Mouse (Mus musculus): ENCODE measurements around the gene Pde6b. TPM values are rescaled to one million over a fixed set of nuclear protein-coding genes. Genes with fewer than 3 reads are reported as not detected.

Pde6b gene
- polyA plus RNA-seq, 1 experiment from 2014 or later = not detected

- no peak for ATAC-seq
- 78% methylated on average over 3 of the region's 3 CpGs for WGBS
Measured at GRCm38 (mm10) chr5:108422741-108423140, 34.5 kb downstream of the Pde6b start.

GRCm38 (mm10) chr5:108423427-108423826 lies 35.2 kb downstream of the Pde6b start:
- H3K4me2 ChIP-seq (ENCODE audit: low read length) = no peak overlapping the region
- DNase-seq (ENCODE audit: low spot score) (no peak), ATAC-seq (no peak)
- H3K9me3 ChIP-seq (replicated peaks; ENCODE audit: control insufficient read depth, low read length) = no peaks in the 10 kb centered on the region
- WGBS = 87% methylated on average over 2 of the region's 2 CpGs
- H3K4me1 ChIP-seq (ENCODE audit: control insufficient read depth, insufficient read depth, low read length) = no peaks in the 10 kb centered on the region
- H3K27ac ChIP-seq (ENCODE audit: low read depth, low read length) = no peak overlapping the region
- no peaks in the 10 kb centered on the region for H3K36me3 ChIP-seq (ENCODE audit: control insufficient read depth, insufficient read depth, low read length)
- H3K4me3 ChIP-seq (ENCODE audit: low read depth, low read length) = no peak overlapping the region
- H3K27me3 ChIP-seq (replicated peaks; ENCODE audit: control insufficient read depth, insufficient read depth, low read length) = no peaks in the 10 kb centered on the region
- H3K9ac ChIP-seq (ENCODE audit: low read length) = no peak overlapping the region

More at GRCm38 (mm10) chr5:108422741-108423140, 34.5 kb downstream of the Pde6b start:
- no peak for DNase-seq (ENCODE audit: low spot score)
- no peaks in the 10 kb centered on the region for H3K27me3 ChIP-seq (replicated peaks; ENCODE audit: control insufficient read depth, insufficient read depth, low read length)
- no peaks in the 10 kb centered on the region for H3K36me3 ChIP-seq (ENCODE audit: control insufficient read depth, insufficient read depth, low read length)
- no peaks in the 10 kb centered on the region for H3K4me1 ChIP-seq (ENCODE audit: control insufficient read depth, insufficient read depth, low read length)
- no peak overlapping the region for H3K4me3 ChIP-seq (ENCODE audit: low read depth, low read length)
- no peaks in the 10 kb centered on the region for H3K9me3 ChIP-seq (replicated peaks; ENCODE audit: control insufficient read depth, low read length)
- no peak overlapping the region for H3K27ac ChIP-seq (ENCODE audit: low read depth, low read length)
- H3K4me2 ChIP-seq (ENCODE audit: low read length) = no peak overlapping the region
- H3K9ac ChIP-seq (ENCODE audit: low read length) = no peak overlapping the region

- peak; percentile 37 for DNase-seq (ENCODE audit: low spot score)
- no peak overlapping the region for H3K27ac ChIP-seq (ENCODE audit: low read depth, low read length)
- H3K9ac ChIP-seq (ENCODE audit: low read length) = no peak overlapping the region
- H3K9me3 ChIP-seq (replicated peaks; ENCODE audit: control insufficient read depth, low read length) = no peaks in the 10 kb centered on the region
- no peak overlapping the region for H3K4me3 ChIP-seq (ENCODE audit: low read depth, low read length)
- no peaks in the 10 kb centered on the region for H3K27me3 ChIP-seq (replicated peaks; ENCODE audit: control insufficient read depth, insufficient read depth, low read length)
- no peaks in the 10 kb centered on the region for H3K4me1 ChIP-seq (ENCODE audit: control insufficient read depth, insufficient read depth, low read length)
- H3K4me2 ChIP-seq (ENCODE audit: low read length) = no peak overlapping the region
- peaks cover 23% of the 10 kb centered on the region for H3K36me3 ChIP-seq (ENCODE audit: control insufficient read depth, insufficient read depth, low read length)
- ATAC-seq = no peak
- 41% methylated on average over 1 of the region's 1 CpGs for WGBS
Measured at GRCm38 (mm10) chr5:108427186-108427585, 39.0 kb downstream of the Pde6b start.

GRCm38 (mm10) chr5:108431196-108431595 lies 43.0 kb downstream of the Pde6b start:
- no peak overlapping the region for H3K27ac ChIP-seq (ENCODE audit: low read depth, low read length)
- no peaks in the 10 kb centered on the region for H3K27me3 ChIP-seq (replicated peaks; ENCODE audit: control insufficient read depth, insufficient read depth, low read length)
- WGBS = 95% methylated on average over 6 of the region's 6 CpGs
- H3K4me2 ChIP-seq (ENCODE audit: low read length) = no peak overlapping the region
- H3K4me1 ChIP-seq (ENCODE audit: control insufficient read depth, insufficient read depth, low read length) = peaks cover 7% of the 10 kb centered on the region
- ATAC-seq (no peak), DNase-seq (ENCODE audit: low spot score) (no peak)
- H3K9ac ChIP-seq (ENCODE audit: low read length) = no peak overlapping the region
- no peak overlapping the region for H3K4me3 ChIP-seq (ENCODE audit: low read depth, low read length)
- no peaks in the 10 kb centered on the region for H3K9me3 ChIP-seq (replicated peaks; ENCODE audit: control insufficient read depth, low read length)
- peaks cover 24% of the 10 kb centered on the region for H3K36me3 ChIP-seq (ENCODE audit: control insufficient read depth, insufficient read depth, low read length)

GRCm38 (mm10) chr5:108433804-108434587 lies 45.8 kb downstream of the Pde6b start, which contains the start of gene Atp5k:
TSS of gene Atp5k (minus strand) at chr5:108434448.
- H3K4me3 ChIP-seq (ENCODE audit: low read depth, low read length) = peak within 1 kb of the TSS; percentile 82
- peak; percentile 91 for ATAC-seq
- no peaks in the 10 kb centered on the region for H3K27me3 ChIP-seq (replicated peaks; ENCODE audit: control insufficient read depth, insufficient read depth, low read length)
- H3K27ac ChIP-seq (ENCODE audit: low read depth, low read length) = no peak within 1 kb of the TSS
- H3K4me2 ChIP-seq (ENCODE audit: low read length) = peak within 1 kb of the TSS; percentile 86
- no peaks in the 10 kb centered on the region for H3K9me3 ChIP-seq (replicated peaks; ENCODE audit: control insufficient read depth, low read length)
- H3K36me3 ChIP-seq (ENCODE audit: control insufficient read depth, insufficient read depth, low read length) = peaks cover 24% of the 10 kb centered on the region
- DNase-seq (ENCODE audit: low spot score) = peak; percentile 96
- H3K9ac ChIP-seq (ENCODE audit: low read length) = peak within 1 kb of the TSS; percentile 90
- WGBS = 1% methylated on average over 42 of the region's 42 CpGs
- H3K4me1 ChIP-seq (ENCODE audit: control insufficient read depth, insufficient read depth, low read length) = peaks cover 7% of the 10 kb centered on the region

GRCm38 (mm10) chr5:108436101-108436500 lies 47.9 kb downstream of the Pde6b start:
- WGBS = 63% methylated on average over 2 of the region's 2 CpGs
- Histone ChIP-seq H3K9me3 (replicated peaks; ENCODE audit: control insufficient read depth, low read length) (no peaks in the 10 kb centered on the region), H3K9ac (ENCODE audit: low read length) (no peak overlapping the region), H3K4me3 (ENCODE audit: low read depth, low read length) (no peak overlapping the region), H3K4me1 (ENCODE audit: control insufficient read depth, insufficient read depth, low read length) (peaks cover 7% of the 10 kb centered on the region), H3K4me2 (ENCODE audit: low read length) (no peak overlapping the region), H3K36me3 (ENCODE audit: control insufficient read depth, insufficient read depth, low read length) (peaks cover 11% of the 10 kb centered on the region), H3K27ac (ENCODE audit: low read depth, low read length) (no peak overlapping the region), H3K27me3 (replicated peaks; ENCODE audit: control insufficient read depth, insufficient read depth, low read length) (no peaks in the 10 kb centered on the region)
- DNase-seq (ENCODE audit: low spot score) = no peak
- ATAC-seq = no peak

- 89% methylated on average over 3 of the region's 3 CpGs for WGBS
- H3K4me1 ChIP-seq (ENCODE audit: control insufficient read depth, insufficient read depth, low read length) = no peaks in the 10 kb centered on the region
- no peaks in the 10 kb centered on the region for H3K9me3 ChIP-seq (replicated peaks; ENCODE audit: control insufficient read depth, low read length)
- H3K27me3 ChIP-seq (replicated peaks; ENCODE audit: control insufficient read depth, insufficient read depth, low read length) = peaks cover 3% of the 10 kb centered on the region; the same call in 1 of the 2 replicates
- no peak overlapping the region for H3K4me2 ChIP-seq (ENCODE audit: low read length)
- ATAC-seq = no peak
- DNase-seq (ENCODE audit: low spot score) = no peak
- H3K27ac ChIP-seq (ENCODE audit: low read depth, low read length) = no peak overlapping the region
- H3K36me3 ChIP-seq (ENCODE audit: control insufficient read depth, insufficient read depth, low read length) = no peaks in the 10 kb centered on the region
- no peak overlapping the region for H3K9ac ChIP-seq (ENCODE audit: low read length)
- H3K4me3 ChIP-seq (ENCODE audit: low read depth, low read length) = no peak overlapping the region
Measured at GRCm38 (mm10) chr5:108446973-108447372, 58.8 kb downstream of the Pde6b start.

- H3K27ac ChIP-seq (ENCODE audit: low read depth, low read length) = no peak overlapping the region
- no peak overlapping the region for H3K9ac ChIP-seq (ENCODE audit: low read length)
- H3K4me1 ChIP-seq (ENCODE audit: control insufficient read depth, insufficient read depth, low read length) = no peaks in the 10 kb centered on the region
- 85% methylated on average over 7 of the region's 7 CpGs for WGBS
- H3K27me3 ChIP-seq (replicated peaks; ENCODE audit: control insufficient read depth, insufficient read depth, low read length) = peaks cover 3% of the 10 kb centered on the region; the same call in 1 of the 2 replicates
- no peak for DNase-seq (ENCODE audit: low spot score)
- no peaks in the 10 kb centered on the region for H3K36me3 ChIP-seq (ENCODE audit: control insufficient read depth, insufficient read depth, low read length)
- H3K4me3 ChIP-seq (ENCODE audit: low read depth, low read length) = no peak overlapping the region
- no peaks in the 10 kb centered on the region for H3K9me3 ChIP-seq (replicated peaks; ENCODE audit: control insufficient read depth, low read length)
- ATAC-seq = no peak
- no peak overlapping the region for H3K4me2 ChIP-seq (ENCODE audit: low read length)
Measured at GRCm38 (mm10) chr5:108447857-108448256, 59.7 kb downstream of the Pde6b start.

All from forebrain, embryonic 14.5 days (tissue).